Mouse (Mus musculus) testis, postnatal 14 days (tissue): ENCODE results near the gene Gm10696.
"Not testable (repeated sequence)": the region's sequence is repeated elsewhere in the genome, so short reads cannot be mapped to it uniquely, and the experiment has no call there.

Source experiments
- DNase-seq: peaks from one replicate; pipeline ENCODE4 v3.0.0; 2021; ENCODE audit warnings: low spot score

Gm10696 gene

GRCm38 (mm10) chr3:94178093-94178492 lies at the start of gene Gm10696:
TSS of gene Gm10696 (minus strand) at chr3:94178193.
- DNase-seq = not testable (repeated sequence)

GRCm38 (mm10) chr3:94196414-94196813 lies 18.4 kb upstream of the Gm10696 start, which contains the start of gene Gm5286:
TSS of gene Gm5286 (plus strand) at chr3:94196714.
- not testable (repeated sequence) for DNase-seq

GRCm38 (mm10) chr3:94167351-94167750 lies 10.6 kb downstream of the Gm10696 start:
- DNase-seq = not testable (repeated sequence)
